Mouse (Mus musculus) MEL (cell line): ENCODE measurements at regions not wholly inside any gene's neighbourhood (a gene's known extent, or its start where the extent isn't known, plus 50 kb on each side); places are given as distances from the start of the nearest gene placed in this dataset.

Source experiments
- DNase-seq: peaks from one replicate; pipeline ENCODE4 v3.0.0; 2011; ENCODE audit warnings: low read depth, low spot score
- H3K27ac ChIP-seq: 2 replicates; pipeline ENCODE4 v1.5.1; 2012; ENCODE audit warnings: low read depth, mild to moderate bottlenecking, control low read depth, low read length, moderate library complexity; ENCODE audit not compliant: control insufficient read depth
- H3K27me3 ChIP-seq, 2 experiments: fragments of 150-350 bp in 1 of 2; sonication (generic) in 1 of 2; 2 replicates each; pipeline ENCODE4 v1.6.1; 2012; ENCODE audit warnings: low read length in 2 of 2, mild to moderate bottlenecking in 2 of 2, improper control_type of control experiment in 1 of 2, moderate library complexity in 1 of 2; ENCODE audit not compliant: insufficient read depth in 2 of 2, control insufficient read depth in 1 of 2
- H3K36me3 ChIP-seq, 2 experiments: 2 replicates each; pipeline ENCODE4 v1.6.1; 2012 to 2014; ENCODE audit warnings: low read length in 2 of 2, improper control_type of control experiment in 1 of 2, inconsistent platforms in 1 of 2, mild to moderate bottlenecking in 1 of 2; ENCODE audit not compliant: insufficient read depth in 2 of 2, control insufficient read depth in 1 of 2
- H3K4me1 ChIP-seq, 2 experiments: fragments of 150-350 bp in 1 of 2; sonication (generic) in 1 of 2; 2 replicates each; pipeline ENCODE4 v1.6.1; 2012; ENCODE audit warnings: low read length in 2 of 2, improper control_type of control experiment in 1 of 2, mild to moderate bottlenecking in 1 of 2; ENCODE audit not compliant: insufficient read depth in 2 of 2, control insufficient read depth in 1 of 2
- H3K4me3 ChIP-seq, 2 experiments: fragments of 150-350 bp in 1 of 2; sonication (generic) in 1 of 2; 2 replicates each; pipeline ENCODE4 v1.5.1; 2012; ENCODE audit warnings: low read depth in 2 of 2, low read length in 2 of 2, mild to moderate bottlenecking in 2 of 2, moderate library complexity in 2 of 2, control low read depth in 1 of 2, improper control_type of control experiment in 1 of 2; ENCODE audit not compliant: control insufficient read depth in 1 of 2, insufficient read depth in 1 of 2
- H3K79me2 ChIP-seq: 2 replicates; pipeline ENCODE4 v1.6.1; 2012; ENCODE audit warnings: mild to moderate bottlenecking, low read length, moderate library complexity; ENCODE audit not compliant: control insufficient read depth, poor library complexity, insufficient read depth
- H3K9ac ChIP-seq: 2 replicates; pipeline ENCODE4 v1.6.1; 2012; ENCODE audit warnings: low read depth, mild to moderate bottlenecking, control low read depth, low read length, moderate library complexity; ENCODE audit not compliant: control insufficient read depth, poor library complexity, severe bottlenecking
- H3K9me3 ChIP-seq: fragments of 150-350 bp; sonication (generic); replicated peaks from 2 replicates; pipeline ENCODE4 v1.6.1; 2012; ENCODE audit warnings: mild to moderate bottlenecking, low read length, improper control_type of control experiment, moderate library complexity; ENCODE audit not compliant: insufficient read depth
- CHD1 ChIP-seq: IDR thresholded peaks from 2 replicates; pipeline ENCODE4 v1.6.1; 2012; ENCODE audit warnings: low read depth, mild to moderate bottlenecking, inconsistent platforms, low read length, improper control_type of control experiment
- CTCF ChIP-seq, 3 experiments: IDR thresholded peaks in 2 of 3; conservative IDR thresholded peaks in 1 of 3; 2 replicates each; pipeline ENCODE4 v1.5.1; 2011 to 2012; ENCODE audit warnings: low read length in 3 of 3, low read depth in 2 of 3, mild to moderate bottlenecking in 2 of 3, improper control_type of control experiment in 1 of 3, inconsistent platforms in 1 of 3, mixed read lengths in 1 of 3, moderate library complexity in 1 of 3; ENCODE audit not compliant: control insufficient read depth in 1 of 3, insufficient read depth in 1 of 3, poor library complexity in 1 of 3, severe bottlenecking in 1 of 3
- E2F4 ChIP-seq: IDR thresholded peaks from 2 replicates; pipeline ENCODE4 v1.6.1; 2011; ENCODE audit warnings: low read depth, low read length, improper control_type of control experiment, borderline replicate concordance
- EP300 ChIP-seq, 2 experiments: IDR thresholded peaks; 2 replicates each; pipeline ENCODE4 v1.6.1; 2011; ENCODE audit warnings: improper control_type of control experiment in 2 of 2, low read length in 2 of 2, low read depth in 1 of 2, mild to moderate bottlenecking in 1 of 2
- GABPA ChIP-seq: IDR thresholded peaks from 2 replicates; pipeline ENCODE4 v1.6.1; 2012; ENCODE audit warnings: low read depth, mild to moderate bottlenecking, inconsistent platforms, low read length, improper control_type of control experiment, moderate library complexity
- GATA1 ChIP-seq: IDR thresholded peaks from 2 replicates; pipeline ENCODE4 v1.6.1; 2011; ENCODE audit warnings: low read depth, low read length, improper control_type of control experiment
- HCFC1 ChIP-seq: IDR thresholded peaks from 2 replicates; pipeline ENCODE4 v1.6.1; 2012; ENCODE audit warnings: low read depth, mild to moderate bottlenecking, inconsistent platforms, low read length, improper control_type of control experiment, moderate library complexity
- JUND ChIP-seq: IDR thresholded peaks from 2 replicates; pipeline ENCODE4 v1.6.1; 2011; ENCODE audit warnings: low read depth, mild to moderate bottlenecking, improper control_type of control experiment, low read length
- MAZ ChIP-seq: IDR thresholded peaks from 2 replicates; pipeline ENCODE4 v1.6.1; 2012; ENCODE audit warnings: low read depth, mild to moderate bottlenecking, inconsistent platforms, low read length, improper control_type of control experiment
- MXI1 ChIP-seq: IDR thresholded peaks from 2 replicates; pipeline ENCODE4 v1.6.1; 2011; ENCODE audit warnings: mild to moderate bottlenecking, low read depth, low read length, improper control_type of control experiment
- MYC ChIP-seq: IDR thresholded peaks from 2 replicates; pipeline ENCODE4 v1.6.1; 2011; ENCODE audit warnings: low read depth, mild to moderate bottlenecking, low read length, improper control_type of control experiment, moderate library complexity
- NELFE ChIP-seq: IDR thresholded peaks from 2 replicates; pipeline ENCODE4 v1.6.1; 2011; ENCODE audit warnings: low read depth, low read length, improper control_type of control experiment
- NRF1 ChIP-seq: IDR thresholded peaks from 2 replicates; pipeline ENCODE4 v1.6.1; 2014; ENCODE audit warnings: low read depth, mild to moderate bottlenecking, inconsistent platforms, low read length, improper control_type of control experiment, moderate library complexity; ENCODE audit not compliant: poor library complexity, insufficient read depth, severe bottlenecking
- POLR2A ChIP-seq, 2 experiments: IDR thresholded peaks; 2 replicates each; pipeline ENCODE4 v1.6.1; 2011 to 2012; ENCODE audit warnings: low read length in 2 of 2, mild to moderate bottlenecking in 2 of 2, control low read depth in 1 of 2, improper control_type of control experiment in 1 of 2, low read depth in 1 of 2, moderate library complexity in 1 of 2; ENCODE audit not compliant: control insufficient read depth in 1 of 2, insufficient read depth in 1 of 2, poor library complexity in 1 of 2
- RAD21 ChIP-seq: IDR thresholded peaks from 2 replicates; pipeline ENCODE4 v1.6.1; 2011; ENCODE audit warnings: mild to moderate bottlenecking, low read depth, low read length, improper control_type of control experiment
- SMC3 ChIP-seq: IDR thresholded peaks from 2 replicates; pipeline ENCODE4 v1.6.1; 2011; ENCODE audit warnings: low read depth, low read length, improper control_type of control experiment
- TCF12 ChIP-seq: IDR thresholded peaks from 2 replicates; pipeline ENCODE4 v1.6.1; 2014; ENCODE audit warnings: low read depth, mild to moderate bottlenecking, inconsistent platforms, low read length, improper control_type of control experiment, moderate library complexity
- USF1 ChIP-seq: IDR thresholded peaks from 2 replicates; pipeline ENCODE4 v1.6.1; 2014; ENCODE audit warnings: low read depth, mild to moderate bottlenecking, inconsistent platforms, low read length, improper control_type of control experiment, moderate library complexity
- ZNF384 ChIP-seq: IDR thresholded peaks from 2 replicates; pipeline ENCODE4 v1.6.1; 2012; ENCODE audit warnings: low read depth, mild to moderate bottlenecking, inconsistent platforms, low read length, improper control_type of control experiment

DNA sequence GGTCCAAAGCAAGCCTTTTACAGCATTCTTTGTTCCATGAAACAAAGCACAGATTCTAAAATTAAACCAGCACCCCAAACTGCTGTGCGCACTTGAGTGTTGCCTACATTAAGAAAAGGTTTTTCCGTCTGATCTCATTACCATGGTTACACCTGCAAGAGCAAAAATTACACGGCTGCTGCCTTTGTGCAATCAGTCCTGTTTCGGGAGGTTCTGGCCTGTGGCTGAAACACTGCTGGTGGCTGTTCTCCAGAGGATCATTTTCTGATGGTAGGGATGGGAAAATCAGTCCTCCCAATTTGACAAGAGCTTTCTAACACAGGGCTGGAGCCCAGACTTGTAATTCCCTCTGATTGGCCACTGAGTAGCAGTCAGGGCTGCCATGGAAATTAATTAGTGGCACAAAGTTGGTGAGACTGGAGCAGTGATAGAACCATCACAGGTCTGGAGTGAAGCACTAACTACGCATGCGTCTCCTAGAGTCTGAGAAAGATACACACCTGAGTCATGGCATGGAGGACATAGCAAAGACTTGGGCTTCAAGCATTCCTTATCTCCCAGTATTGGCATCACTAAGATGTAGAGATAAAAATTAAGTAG lies 114.8 kb upstream of the Fam49a start:
- TF ChIP-seq GATA1 (no peak), JUND (no peak), HCFC1 (no peak), RAD21 (no peak), E2F4 (no peak), TCF12 (no peak), EP300 (IDR thresholded peaks at IDR 0.05; ENCODE audit: low read depth in 1 of 2, low read length in 2 of 2) (no peak), MYC (no peak), ZNF384 (no peak), SMC3 (no peak), POLR2A (IDR thresholded peaks at IDR 0.05; ENCODE audit: control insufficient read depth in 1 of 2, insufficient read depth in 1 of 2, low read depth in 1 of 2, low read length in 2 of 2, poor library complexity in 1 of 2) (no peak), MAZ (no peak), GABPA (no peak)
- H3K4me3 ChIP-seq: no peak overlapping the region
- no peaks in the 10 kb centered on the region for H3K79me2 ChIP-seq
- H3K27ac ChIP-seq: no peak overlapping the region
- no peak overlapping the region for H3K9ac ChIP-seq
- H3K9me3 ChIP-seq: no peaks in the 10 kb centered on the region
- H3K36me3 ChIP-seq: no peaks in the 10 kb centered on the region
- no peaks in the 10 kb centered on the region for H3K4me1 ChIP-seq
- DNase-seq: no peak
- H3K27me3 ChIP-seq: no peaks in the 10 kb centered on the region

DNA sequence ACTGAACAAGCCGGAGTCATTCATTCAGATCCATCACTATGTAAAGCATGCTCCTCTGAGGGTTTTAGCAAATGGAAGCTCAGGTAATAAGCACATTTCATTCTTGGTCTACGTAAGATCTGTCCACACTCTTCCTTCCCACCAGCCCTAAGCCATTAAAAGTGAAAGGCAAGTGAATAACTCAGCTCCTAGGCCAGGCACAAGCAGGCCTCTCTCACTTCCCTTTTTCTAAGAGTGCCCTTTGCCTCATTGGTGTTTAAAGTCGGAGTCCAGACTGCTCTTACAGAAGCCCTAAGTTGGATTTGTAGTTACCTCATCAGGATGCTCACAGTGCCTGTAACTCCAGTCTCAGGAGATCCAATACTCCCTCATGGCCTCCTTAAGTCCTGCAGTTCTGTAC lies 114.1 kb upstream of the Fam49a start:
- no peak overlapping the region for H3K27ac ChIP-seq
- TF ChIP-seq NELFE (no peak), CHD1 (no peak), MXI1 (no peak), RAD21 (no peak), EP300 (IDR thresholded peaks at IDR 0.05; ENCODE audit: low read depth in 1 of 2, low read length in 2 of 2) (no peak), CTCF (IDR thresholded peaks at IDR 0.05 in 2 of 3, conservative IDR thresholded peaks at IDR 0.05 in 1 of 3; ENCODE audit: control insufficient read depth in 1 of 3, insufficient read depth in 1 of 3, low read depth in 2 of 3, low read length in 3 of 3, poor library complexity in 1 of 3, severe bottlenecking in 1 of 3) (no peak), MAZ (no peak), POLR2A (IDR thresholded peaks at IDR 0.05; ENCODE audit: control insufficient read depth in 1 of 2, insufficient read depth in 1 of 2, low read depth in 1 of 2, low read length in 2 of 2, poor library complexity in 1 of 2) (no peak), NRF1 (no peak), SMC3 (no peak), USF1 (no peak)
- no peaks in the 10 kb centered on the region for H3K36me3 ChIP-seq
- no peak overlapping the region for H3K9ac ChIP-seq
- H3K4me1 ChIP-seq: no peaks in the 10 kb centered on the region
- no peaks in the 10 kb centered on the region for H3K9me3 ChIP-seq
- no peak overlapping the region for H3K4me3 ChIP-seq
- no peaks in the 10 kb centered on the region for H3K79me2 ChIP-seq
- DNase-seq: peak; percentile 2
- no peaks in the 10 kb centered on the region for H3K27me3 ChIP-seq
